Mouse (Mus musculus): Measurements from ENCODE around the gene Cox16. TPM values are rescaled to one million over a fixed set of nuclear protein-coding genes. Genes with fewer than 3 reads are reported as not detected.
A peak's percentile ranks its signal among the peaks of the same experiment; 100 is the strongest.
"Not testable (repeated sequence)": the region's sequence is repeated elsewhere in the genome, so short reads cannot be mapped to it uniquely, and the experiment has no call there.

The Cox16 gene
- 90.0 and 94.7 TPM in 2 replicates for polyA plus RNA-seq (2015; fragmentation: Nextera tagmentation; extraction: Ambion mirVana)

GRCm38 (mm10) chr12:81484727-81485191 lies at the start of gene Cox16:
TSS of gene Cox16 (minus strand) at chr12:81485127.
- Histone ChIP-seq H3K36me3 (ENCODE audit: control insufficient read depth, insufficient read depth) (0 out of 2 replicates have a peak, but pooled peaks cover 2% of the 10 kb centered on the region), H3K27me3 (ENCODE audit: control insufficient read depth, insufficient read depth, low read length) (no peaks in the 10 kb centered on the region), H3K4me2 (ENCODE audit: low read depth, low read length) (peak within 1 kb of the TSS; percentile 82), H3K27ac (ENCODE audit: low read length) (peak within 1 kb of the TSS; percentile 97), H3K9me3 (replicated peaks; ENCODE audit: control insufficient read depth, low read length) (no peaks in the 10 kb centered on the region), H3K9ac (ENCODE audit: low read length) (peak within 1 kb of the TSS; percentile 83), H3K4me3 (ENCODE audit: low read length) (peak within 1 kb of the TSS; percentile 87), H3K4me1 (ENCODE audit: control insufficient read depth, insufficient read depth, low read length) (no peaks in the 10 kb centered on the region)
- WGBS: under 1% methylated on average over 31 of the region's 31 CpGs
- ATAC-seq (replicated peaks; ENCODE audit: extremely low read depth, insufficient read depth, low FRiP score): peak; percentile 96

- Histone ChIP-seq H3K4me1 (ENCODE audit: control insufficient read depth, insufficient read depth, low read length) (peaks cover 6% of the 10 kb centered on the region), H3K27ac (ENCODE audit: low read length) (peak overlapping the region; percentile 73), H3K9ac (ENCODE audit: low read length) (peak overlapping the region; percentile 83), H3K27me3 (ENCODE audit: control insufficient read depth, insufficient read depth, low read length) (no peaks in the 10 kb centered on the region), H3K4me3 (ENCODE audit: low read length) (peak overlapping the region; percentile 82), H3K4me2 (ENCODE audit: low read depth, low read length) (peak overlapping the region; percentile 78), H3K9me3 (replicated peaks; ENCODE audit: control insufficient read depth, low read length) (no peaks in the 10 kb centered on the region), H3K36me3 (ENCODE audit: control insufficient read depth, insufficient read depth) (no peaks in the 10 kb centered on the region)
- 34% methylated on average over 4 of the region's 4 CpGs for WGBS
- no peak for ATAC-seq (replicated peaks; ENCODE audit: extremely low read depth, insufficient read depth, low FRiP score)
Measured at GRCm38 (mm10) chr12:81533029-81533419, 48.1 kb upstream of the Cox16 start.

GRCm38 (mm10) chr12:81532316-81533028 lies 47.5 kb upstream of the Cox16 start, which contains the start of the genes Gm20498 and Synj2bp:
TSS of gene Gm20498 (minus strand) at chr12:81532905.
TSS of gene Synj2bp (minus strand) at chr12:81532911.
- no peaks in the 10 kb centered on the region for H3K27me3 ChIP-seq (ENCODE audit: control insufficient read depth, insufficient read depth, low read length)
- peak; percentile 95 for ATAC-seq (replicated peaks; ENCODE audit: extremely low read depth, insufficient read depth, low FRiP score)
- peak within 1 kb of the TSS; percentile 73 for H3K27ac ChIP-seq (ENCODE audit: low read length)
- H3K4me2 ChIP-seq (ENCODE audit: low read depth, low read length): peak within 1 kb of the TSS; percentile 78
- H3K36me3 ChIP-seq (ENCODE audit: control insufficient read depth, insufficient read depth): no peaks in the 10 kb centered on the region
- H3K4me1 ChIP-seq (ENCODE audit: control insufficient read depth, insufficient read depth, low read length): peaks cover 6% of the 10 kb centered on the region
- H3K4me3 ChIP-seq (ENCODE audit: low read length): peak within 1 kb of the TSS; percentile 82
- H3K9me3 ChIP-seq (replicated peaks; ENCODE audit: control insufficient read depth, low read length): no peaks in the 10 kb centered on the region
- WGBS: under 1% methylated on average over 46 of the region's 46 CpGs
- H3K9ac ChIP-seq (ENCODE audit: low read length): peak within 1 kb of the TSS; percentile 83

GRCm38 (mm10) chr12:81530587-81530986 lies 45.7 kb upstream of the Cox16 start:
- H3K9ac ChIP-seq (ENCODE audit: low read length); H3K9me3 ChIP-seq (replicated peaks; ENCODE audit: control insufficient read depth, low read length); H3K36me3 ChIP-seq (ENCODE audit: control insufficient read depth, insufficient read depth); H3K27me3 ChIP-seq (ENCODE audit: control insufficient read depth, insufficient read depth, low read length); ATAC-seq (replicated peaks; ENCODE audit: extremely low read depth, insufficient read depth, low FRiP score); H3K27ac ChIP-seq (ENCODE audit: low read length); H3K4me1 ChIP-seq (ENCODE audit: control insufficient read depth, insufficient read depth, low read length); H3K4me2 ChIP-seq (ENCODE audit: low read depth, low read length); H3K4me3 ChIP-seq (ENCODE audit: low read length): not testable (repeated sequence)
- WGBS: 72% methylated on average over 8 of the region's 8 CpGs

GRCm38 (mm10) chr12:81496906-81497305 lies 12.0 kb upstream of the Cox16 start:
- H3K27me3 ChIP-seq (ENCODE audit: control insufficient read depth, insufficient read depth, low read length); H3K9me3 ChIP-seq (replicated peaks; ENCODE audit: control insufficient read depth, low read length); H3K9ac ChIP-seq (ENCODE audit: low read length); H3K4me1 ChIP-seq (ENCODE audit: control insufficient read depth, insufficient read depth, low read length); H3K27ac ChIP-seq (ENCODE audit: low read length); H3K36me3 ChIP-seq (ENCODE audit: control insufficient read depth, insufficient read depth); H3K4me3 ChIP-seq (ENCODE audit: low read length); ATAC-seq (replicated peaks; ENCODE audit: extremely low read depth, insufficient read depth, low FRiP score); H3K4me2 ChIP-seq (ENCODE audit: low read depth, low read length): not testable (repeated sequence)
- 96% methylated on average over 9 of the region's 9 CpGs for WGBS

GRCm38 (mm10) chr12:81490491-81490890 lies 5.6 kb upstream of the Cox16 start:
- ATAC-seq (replicated peaks; ENCODE audit: extremely low read depth, insufficient read depth, low FRiP score): no peak
- WGBS: 96% methylated on average over 5 of the region's 5 CpGs

GRCm38 (mm10) chr12:81485311-81485710 lies 384 bp upstream of the Cox16 start:
- Histone ChIP-seq H3K9ac (ENCODE audit: low read length) (peak overlapping the region; percentile 83), H3K4me3 (ENCODE audit: low read length) (peak overlapping the region; percentile 87), H3K4me1 (ENCODE audit: control insufficient read depth, insufficient read depth, low read length) (no peaks in the 10 kb centered on the region), H3K9me3 (replicated peaks; ENCODE audit: control insufficient read depth, low read length) (no peaks in the 10 kb centered on the region), H3K36me3 (ENCODE audit: control insufficient read depth, insufficient read depth) (0 out of 2 replicates have a peak, but pooled peaks cover 2% of the 10 kb centered on the region), H3K27me3 (ENCODE audit: control insufficient read depth, insufficient read depth, low read length) (no peaks in the 10 kb centered on the region), H3K4me2 (ENCODE audit: low read depth, low read length) (peak overlapping the region; percentile 82), H3K27ac (ENCODE audit: low read length) (peak overlapping the region; percentile 97; the same call in 1 of the 2 replicates)
- WGBS: 40% methylated on average over 6 of the region's 6 CpGs
- ATAC-seq (replicated peaks; ENCODE audit: extremely low read depth, insufficient read depth, low FRiP score): no peak

More at GRCm38 (mm10) chr12:81490491-81490890, 5.6 kb upstream of the Cox16 start:
- Histone ChIP-seq H3K27ac (ENCODE audit: low read length) (no peak overlapping the region), H3K4me3 (ENCODE audit: low read length) (no peak overlapping the region), H3K27me3 (ENCODE audit: control insufficient read depth, insufficient read depth, low read length) (no peaks in the 10 kb centered on the region), H3K4me2 (ENCODE audit: low read depth, low read length) (no peak overlapping the region), H3K4me1 (ENCODE audit: control insufficient read depth, insufficient read depth, low read length) (no peaks in the 10 kb centered on the region), H3K36me3 (ENCODE audit: control insufficient read depth, insufficient read depth) (no peaks in the 10 kb centered on the region), H3K9me3 (replicated peaks; ENCODE audit: control insufficient read depth, low read length) (no peaks in the 10 kb centered on the region), H3K9ac (ENCODE audit: low read length) (no peak overlapping the region)

GRCm38 (mm10) chr12:81484212-81484611 lies 715 bp downstream of the Cox16 start:
- WGBS: 1% methylated on average over 7 of the region's 7 CpGs
- Histone ChIP-seq H3K9ac (ENCODE audit: low read length) (peak overlapping the region; percentile 83), H3K36me3 (ENCODE audit: control insufficient read depth, insufficient read depth) (0 out of 2 replicates have a peak, but pooled peaks cover 2% of the 10 kb centered on the region), H3K4me1 (ENCODE audit: control insufficient read depth, insufficient read depth, low read length) (no peaks in the 10 kb centered on the region), H3K4me2 (ENCODE audit: low read depth, low read length) (peak overlapping the region; percentile 82), H3K27ac (ENCODE audit: low read length) (peak overlapping the region; percentile 97), H3K9me3 (replicated peaks; ENCODE audit: control insufficient read depth, low read length) (no peaks in the 10 kb centered on the region), H3K27me3 (ENCODE audit: control insufficient read depth, insufficient read depth, low read length) (no peaks in the 10 kb centered on the region), H3K4me3 (ENCODE audit: low read length) (peak overlapping the region; percentile 87)
- no peak for ATAC-seq (replicated peaks; ENCODE audit: extremely low read depth, insufficient read depth, low FRiP score)

- 26% methylated on average over 17 of the region's 17 CpGs for whole genome bisulfite sequencing
Measured at GRCm38 (mm10) chr12:81483656-81484055, 1.3 kb downstream of the Cox16 start.

More at GRCm38 (mm10) chr12:81483656-81484055, 1.3 kb downstream of the Cox16 start:
- peak overlapping the region; percentile 27; the same call in 1 of the 2 replicates for H3K27ac ChIP-seq (ENCODE audit: low read length)
- no peak for ATAC-seq (replicated peaks; ENCODE audit: extremely low read depth, insufficient read depth, low FRiP score)
- H3K9ac ChIP-seq (ENCODE audit: low read length): peak overlapping the region; percentile 83
- peak overlapping the region; percentile 82 for H3K4me2 ChIP-seq (ENCODE audit: low read depth, low read length)
- no peaks in the 10 kb centered on the region for H3K4me1 ChIP-seq (ENCODE audit: control insufficient read depth, insufficient read depth, low read length)
- 0 out of 2 replicates have a peak, but pooled peaks cover 2% of the 10 kb centered on the region for H3K36me3 ChIP-seq (ENCODE audit: control insufficient read depth, insufficient read depth)
- H3K4me3 ChIP-seq (ENCODE audit: low read length): peak overlapping the region; percentile 87
- H3K27me3 ChIP-seq (ENCODE audit: control insufficient read depth, insufficient read depth, low read length): no peaks in the 10 kb centered on the region
- no peaks in the 10 kb centered on the region for H3K9me3 ChIP-seq (replicated peaks; ENCODE audit: control insufficient read depth, low read length)

Measured in heart, embryonic 16.5 days (tissue).